Mouse (Mus musculus): Measurements from ENCODE around the gene Ap5m1. TPM values are rescaled to one million over a fixed set of nuclear protein-coding genes. Genes with fewer than 3 reads are reported as not detected.

The Ap5m1 gene
- polyA plus RNA-seq, 1 experiment from 2014 or later, result 14.7 TPM

GRCm38 (mm10) chr14:49049492-49049891 is 16.4 kb upstream of the Ap5m1 start:
- no peak for TF ChIP-seq CTCF (IDR thresholded peaks at IDR 0.05; ENCODE audit: low read depth)
- no peak for ATAC-seq
- H3K4me2 ChIP-seq (replicated peaks; ENCODE audit: low read depth), result no peak overlapping the region
- no peaks in the 10 kb centered on the region for H3K27me3 ChIP-seq (replicated peaks; ENCODE audit: control insufficient read depth, insufficient read depth, low read length)
- no peak overlapping the region for H3K9ac ChIP-seq (ENCODE audit: low read depth, low read length)
- H3K36me3 ChIP-seq (ENCODE audit: control insufficient read depth, insufficient read depth), result peaks cover 8% of the 10 kb centered on the region; the same call in 1 of the 2 replicates
- no peak overlapping the region for H3K27ac ChIP-seq (ENCODE audit: low read depth, low read length)
- H3K4me3 ChIP-seq (ENCODE audit: low read depth, low read length), result no peak overlapping the region
- no peaks in the 10 kb centered on the region for H3K9me3 ChIP-seq (ENCODE audit: control insufficient read depth)
- H3K4me1 ChIP-seq (replicated peaks; ENCODE audit: control insufficient read depth, insufficient read depth, low read length), result no peaks in the 10 kb centered on the region

- Histone ChIP-seq H3K4me3 (ENCODE audit: low read depth, low read length) (no peak overlapping the region), H3K9me3 (ENCODE audit: control insufficient read depth) (no peaks in the 10 kb centered on the region), H3K4me1 (replicated peaks; ENCODE audit: control insufficient read depth, insufficient read depth, low read length) (no peaks in the 10 kb centered on the region), H3K4me2 (replicated peaks; ENCODE audit: low read depth) (no peak overlapping the region; the same call in 1 of the 2 replicates), H3K9ac (ENCODE audit: low read depth, low read length) (no peak overlapping the region), H3K36me3 (ENCODE audit: control insufficient read depth, insufficient read depth) (no peaks in the 10 kb centered on the region), H3K27ac (ENCODE audit: low read depth, low read length) (no peak overlapping the region), H3K27me3 (replicated peaks; ENCODE audit: control insufficient read depth, insufficient read depth, low read length) (no peaks in the 10 kb centered on the region)
- WGBS, result 33% methylated on average over 2 of the region's 2 CpGs
- no peak for TF ChIP-seq CTCF (IDR thresholded peaks at IDR 0.05; ENCODE audit: low read depth)
- no peak for ATAC-seq
These were observed 2.1 kb upstream of the Ap5m1 start for GRCm38 (mm10) chr14:49063838-49064237.

GRCm38 (mm10) chr14:49066274-49066823 is 452 bp downstream of the Ap5m1 start, which contains the start of gene Exoc5:
Exoc5 (minus strand) TSS chr14:49066653.
- Histone ChIP-seq H3K4me3 (ENCODE audit: low read depth, low read length) (peak within 1 kb of the TSS; percentile 93), H3K4me2 (replicated peaks; ENCODE audit: low read depth) (peak within 1 kb of the TSS; percentile 78), H3K27ac (ENCODE audit: low read depth, low read length) (peak within 1 kb of the TSS; percentile 99), H3K9me3 (ENCODE audit: control insufficient read depth) (no peaks in the 10 kb centered on the region), H3K27me3 (replicated peaks; ENCODE audit: control insufficient read depth, insufficient read depth, low read length) (no peaks in the 10 kb centered on the region), H3K9ac (ENCODE audit: low read depth, low read length) (peak within 1 kb of the TSS; percentile 95), H3K4me1 (replicated peaks; ENCODE audit: control insufficient read depth, insufficient read depth, low read length) (no peaks in the 10 kb centered on the region), H3K36me3 (ENCODE audit: control insufficient read depth, insufficient read depth) (no peaks in the 10 kb centered on the region)
- no peak for TF ChIP-seq CTCF (IDR thresholded peaks at IDR 0.05; ENCODE audit: low read depth)
- WGBS, result under 1% methylated on average over 44 of the region's 53 CpGs
- ATAC-seq, result peak; percentile 96

- ATAC-seq, result no peak
- no peak for TF ChIP-seq CTCF (IDR thresholded peaks at IDR 0.05; ENCODE audit: low read depth)
- no peak overlapping the region for H3K4me3 ChIP-seq (ENCODE audit: low read depth, low read length)
These were observed 6.9 kb downstream of the Ap5m1 start for GRCm38 (mm10) chr14:49072837-49073236.

GRCm38 (mm10) chr14:49073896-49074295 is 8.0 kb downstream of the Ap5m1 start:
- Histone ChIP-seq H3K9me3 (ENCODE audit: control insufficient read depth) (no peaks in the 10 kb centered on the region), H3K4me2 (replicated peaks; ENCODE audit: low read depth) (no peak overlapping the region), H3K27me3 (replicated peaks; ENCODE audit: control insufficient read depth, insufficient read depth, low read length) (no peaks in the 10 kb centered on the region), H3K4me3 (ENCODE audit: low read depth, low read length) (no peak overlapping the region), H3K4me1 (replicated peaks; ENCODE audit: control insufficient read depth, insufficient read depth, low read length) (no peaks in the 10 kb centered on the region; the same call in 1 of the 2 replicates), H3K9ac (ENCODE audit: low read depth, low read length) (no peak overlapping the region), H3K36me3 (ENCODE audit: control insufficient read depth, insufficient read depth) (peaks cover 18% of the 10 kb centered on the region), H3K27ac (ENCODE audit: low read depth, low read length) (no peak overlapping the region)
- WGBS, result 93% methylated on average over 7 of the region's 7 CpGs
- ATAC-seq, result no peak
- no peak for TF ChIP-seq CTCF (IDR thresholded peaks at IDR 0.05; ENCODE audit: low read depth)

More at GRCm38 (mm10) chr14:49072837-49073236, 6.9 kb downstream of the Ap5m1 start:
- no peak overlapping the region for H3K9ac ChIP-seq (ENCODE audit: low read depth, low read length)
- 85% methylated on average over 2 of the region's 2 CpGs for WGBS
- no peak overlapping the region for H3K27ac ChIP-seq (ENCODE audit: low read depth, low read length)
- no peaks in the 10 kb centered on the region for H3K27me3 ChIP-seq (replicated peaks; ENCODE audit: control insufficient read depth, insufficient read depth, low read length)
- H3K9me3 ChIP-seq (ENCODE audit: control insufficient read depth), result no peaks in the 10 kb centered on the region
- H3K4me2 ChIP-seq (replicated peaks; ENCODE audit: low read depth), result no peak overlapping the region
- peaks cover 18% of the 10 kb centered on the region for H3K36me3 ChIP-seq (ENCODE audit: control insufficient read depth, insufficient read depth)
- no peaks in the 10 kb centered on the region for H3K4me1 ChIP-seq (replicated peaks; ENCODE audit: control insufficient read depth, insufficient read depth, low read length)

GRCm38 (mm10) chr14:49074361-49074760 is 8.5 kb downstream of the Ap5m1 start:
- Histone ChIP-seq H3K4me1 (replicated peaks; ENCODE audit: control insufficient read depth, insufficient read depth, low read length) (no peaks in the 10 kb centered on the region; the same call in 1 of the 2 replicates), H3K27ac (ENCODE audit: low read depth, low read length) (no peak overlapping the region), H3K9ac (ENCODE audit: low read depth, low read length) (no peak overlapping the region), H3K9me3 (ENCODE audit: control insufficient read depth) (no peaks in the 10 kb centered on the region), H3K4me2 (replicated peaks; ENCODE audit: low read depth) (no peak overlapping the region), H3K27me3 (replicated peaks; ENCODE audit: control insufficient read depth, insufficient read depth, low read length) (no peaks in the 10 kb centered on the region), H3K4me3 (ENCODE audit: low read depth, low read length) (no peak overlapping the region), H3K36me3 (ENCODE audit: control insufficient read depth, insufficient read depth) (peaks cover 18% of the 10 kb centered on the region)
- no peak for TF ChIP-seq CTCF (IDR thresholded peaks at IDR 0.05; ENCODE audit: low read depth)
- 63% methylated on average over 2 of the region's 2 CpGs for WGBS
- ATAC-seq, result no peak

Measured in intestine, postnatal 0 days (tissue).